Mouse (Mus musculus): Measurements from ENCODE around the gene Il25.
"Not testable (repeated sequence)": the region's sequence is repeated elsewhere in the genome, so short reads cannot be mapped to it uniquely, and the experiment has no call there.

Il25 gene

GRCm38 (mm10) chr14:54953664-54954206, 21.2 kb downstream of the Il25 start:
- no peak for DNase-seq (ENCODE audit: low read depth, low spot score)

- no peak for DNase-seq (ENCODE audit: low read depth, low spot score)
Observed at GRCm38 (mm10) chr14:54954474-54954873, 22.0 kb downstream of the Il25 start.

- DNase-seq (ENCODE audit: low read depth, low spot score) = no peak
Observed at GRCm38 (mm10) chr14:54955481-54955880, 23.0 kb downstream of the Il25 start.

- DNase-seq (ENCODE audit: low read depth, low spot score) = no peak
Observed at GRCm38 (mm10) chr14:54956533-54956932, 24.0 kb downstream of the Il25 start.

GRCm38 (mm10) chr14:54958503-54958902, 26.0 kb downstream of the Il25 start:
- no peak for DNase-seq (ENCODE audit: low read depth, low spot score)

GRCm38 (mm10) chr14:54959197-54959596, 26.7 kb downstream of the Il25 start:
- no peak for DNase-seq (ENCODE audit: low read depth, low spot score)

GRCm38 (mm10) chr14:54959853-54960613, 27.5 kb downstream of the Il25 start:
- DNase-seq (ENCODE audit: low read depth, low spot score) = not testable (repeated sequence)

GRCm38 (mm10) chr14:54960769-54961168, 28.3 kb downstream of the Il25 start:
- DNase-seq (ENCODE audit: low read depth, low spot score) = no peak

GRCm38 (mm10) chr14:54961487-54961886, 29.0 kb downstream of the Il25 start:
- DNase-seq (ENCODE audit: low read depth, low spot score) = no peak

GRCm38 (mm10) chr14:54962714-54963113, 30.2 kb downstream of the Il25 start:
- no peak for DNase-seq (ENCODE audit: low read depth, low spot score)

- no peak for DNase-seq (ENCODE audit: low read depth, low spot score)
Observed at GRCm38 (mm10) chr14:54963727-54964126, 31.2 kb downstream of the Il25 start.

- DNase-seq (ENCODE audit: low read depth, low spot score) = no peak
Observed at GRCm38 (mm10) chr14:54965044-54965443, 32.5 kb downstream of the Il25 start.

GRCm38 (mm10) chr14:54965631-54966030, 33.1 kb downstream of the Il25 start:
- DNase-seq (ENCODE audit: low read depth, low spot score) = no peak

GRCm38 (mm10) chr14:54966320-54966977, 34.0 kb downstream of the Il25 start, which contains the start of gene Myh6:
Gene Myh6, minus strand, starts transcription at chr14:54966927.
- no peak for DNase-seq (ENCODE audit: low read depth, low spot score)

- no peak for DNase-seq (ENCODE audit: low read depth, low spot score)
Observed at GRCm38 (mm10) chr14:54967874-54968273, 35.4 kb downstream of the Il25 start.

- no peak for DNase-seq (ENCODE audit: low read depth, low spot score)
Observed at GRCm38 (mm10) chr14:54968344-54968743, 35.8 kb downstream of the Il25 start.

GRCm38 (mm10) chr14:54972786-54973185, 40.3 kb downstream of the Il25 start:
- not testable (repeated sequence) for DNase-seq (ENCODE audit: low read depth, low spot score)

- DNase-seq (ENCODE audit: low read depth, low spot score) = no peak
Observed at GRCm38 (mm10) chr14:54974068-54974791, 41.7 kb downstream of the Il25 start.

GRCm38 (mm10) chr14:54976633-54977032, 44.1 kb downstream of the Il25 start, which contains the start of gene Gm17428:
Gene Gm17428, plus strand, starts transcription at chr14:54976933.
- DNase-seq (ENCODE audit: low read depth, low spot score) = no peak

GRCm38 (mm10) chr14:54978664-54979063, 46.2 kb downstream of the Il25 start:
- DNase-seq (ENCODE audit: low read depth, low spot score) = no peak

- DNase-seq (ENCODE audit: low read depth, low spot score) = no peak
Observed at GRCm38 (mm10) chr14:54981934-54982333, 49.4 kb downstream of the Il25 start.
